ENCODE assay signal across 8 mouse cellular contexts in the genomic region with DNA sequence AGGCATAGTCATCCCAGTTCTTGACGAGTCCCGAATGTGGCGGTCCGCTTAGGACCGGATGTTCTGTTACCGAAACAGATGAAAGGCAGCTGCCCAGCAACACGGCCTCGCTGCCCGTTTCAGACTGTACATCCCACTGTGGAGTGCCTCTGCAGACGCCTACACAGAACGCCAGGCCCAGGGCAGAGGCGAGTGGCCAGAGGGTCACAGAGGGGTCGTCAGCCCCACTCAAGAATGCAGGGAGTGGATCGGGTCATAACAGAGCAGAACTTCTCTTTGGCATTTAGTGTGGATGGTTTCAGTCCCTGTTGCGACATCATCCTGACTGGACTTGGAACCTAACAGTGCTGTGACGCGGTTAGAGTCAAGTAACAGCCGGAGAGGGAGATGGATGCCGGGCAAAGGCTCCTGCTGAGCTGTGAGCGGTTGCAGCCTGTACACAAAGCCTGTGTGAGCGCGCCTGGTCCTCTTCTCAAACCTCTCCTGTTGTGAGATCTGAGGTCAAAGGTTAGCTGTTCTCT.
DNase-seq lines count a peak whose midpoint lies in the region; ATAC-seq lines count a peak whose summit lies in the region.

No protein-coding gene starts in this region.

- WGBS in stomach, embryonic 15.5 days: 50% methylated on average over 22 of the region's 22 CpGs

- no peaks in the 10 kb centered on the region for H3K9me3 ChIP-seq in stomach, embryonic 15.5 days

- no peaks in the 10 kb centered on the region for H3K36me3 ChIP-seq in stomach, embryonic 15.5 days

- H3K27me3 ChIP-seq in stomach, embryonic 15.5 days (replicated peaks): no peaks in the 10 kb centered on the region

- H3K27ac ChIP-seq in stomach, embryonic 15.5 days: peak overlapping the region; percentile 72

- peaks cover 14% of the 10 kb centered on the region for H3K4me1 ChIP-seq in stomach, embryonic 15.5 days

- no peak overlapping the region for H3K4me3 ChIP-seq in stomach, embryonic 15.5 days (replicated peaks)

- peak; percentile 38; the same call in 1 of the 2 replicates for ATAC-seq in stomach, embryonic 15.5 days (ENCODE audit: insufficient read depth, low FRiP score, low read depth)

- DNase-seq in adrenal gland, adult (ENCODE audit: inconsistent age in 2 of 2, low spot score in 1 of 2): peak; percentile 40 to 75
- DNase-seq in gastrocnemius, adult 8-10 months (ENCODE audit: low spot score in 2 of 2): peak; percentile 31 to 41
- peak; percentile 53 for DNase-seq in kidney, adult 18-20 months
- DNase-seq in lung, adult 18-20 months: peak; percentile 66 to 75
- no peak for DNase-seq in c-Kit-positive CD71-positive TER-119-positive erythroid progenitor cells, embryonic 14.5 days (ENCODE audit: low spot score)
- no peak for DNase-seq in MN1 (ENCODE audit: low spot score)
- no peak for DNase-seq in right cerebral cortex, postnatal 14 days

- H3K4me2 ChIP-seq in stomach, embryonic 15.5 days: no peak overlapping the region

- no peak overlapping the region for H3K9ac ChIP-seq in stomach, embryonic 15.5 days

Comparison
In these comparisons a context has a peak if more than half of its experiments do, and no peak if none do; other contexts are left out.
1. DNase-seq: peak in adrenal gland, adult (2 of 2), gastrocnemius, adult 8-10 months (2 of 2), kidney, adult 18-20 months (single experiment) and lung, adult 18-20 months (2 of 2); none in c-Kit-positive CD71-positive TER-119-positive erythroid progenitor cells, embryonic 14.5 days (single experiment), MN1 (single experiment) and right cerebral cortex, postnatal 14 days (single experiment).